ENCODE assay signal across 19 mouse cellular contexts in genomic region chr13:74107410-74107809, GRCm38 (mm10). TPM values are rescaled to one million over a fixed set of nuclear protein-coding genes. Genes with fewer than 3 reads are reported as not detected.
"Had no signal": no experiment of that assay in that cellular context is flagged by ENCODE, and none has a peak within 500 bp of the region (broad histone marks: within the 10 kb centered on the region; RNA-seq: fewer than 3 reads in every experiment).

No protein-coding gene starts in this region.

- H3K9me3 ChIP-seq: limb, embryonic 12.5 days; limb, embryonic 15.5 days; midbrain, embryonic 13.5 days; neural tube, embryonic 12.5 days; neural tube, embryonic 15.5 days had no signal

- H3K27ac ChIP-seq: kidney, postnatal 0 days; limb, embryonic 12.5 days; limb, embryonic 15.5 days; liver, embryonic 14.5 days; macrophage; midbrain, embryonic 13.5 days; neural tube, embryonic 12.5 days; neural tube, embryonic 15.5 days; stomach, postnatal 0 days had no signal

- H3K27me3 ChIP-seq: limb, embryonic 15.5 days; midbrain, embryonic 13.5 days; neural tube, embryonic 12.5 days; neural tube, embryonic 15.5 days had no signal

- H3K4me2 ChIP-seq: limb, embryonic 12.5 days; limb, embryonic 15.5 days; liver, embryonic 11.5 days; lung, embryonic 14.5 days; midbrain, embryonic 13.5 days; neural tube, embryonic 12.5 days; neural tube, embryonic 15.5 days had no signal

- H3K4me3 ChIP-seq: limb, embryonic 12.5 days; limb, embryonic 15.5 days; midbrain, embryonic 13.5 days; neural tube, embryonic 12.5 days; neural tube, embryonic 15.5 days had no signal

- DNase-seq: left cerebral cortex, postnatal 4 days; liver, postnatal 0 days; lung, embryonic 14.5 days; thymus, adult 2 months; thymus, postnatal 14 days; thymus, postnatal 4 days had no signal

- H3K4me1 ChIP-seq: limb, embryonic 12.5 days; limb, embryonic 15.5 days; midbrain, embryonic 13.5 days; neural tube, embryonic 12.5 days; neural tube, embryonic 15.5 days had no signal

- ATAC-seq: liver, postnatal 0 days; lung, postnatal 0 days; midbrain, embryonic 13.5 days had no signal

- H3K36me3 ChIP-seq: limb, embryonic 12.5 days; limb, embryonic 15.5 days; midbrain, embryonic 13.5 days; neural tube, embryonic 12.5 days; neural tube, embryonic 15.5 days had no signal

- H3K9ac ChIP-seq: limb, embryonic 12.5 days; limb, embryonic 15.5 days; liver, embryonic 14.5 days; liver, postnatal 0 days; lung, embryonic 14.5 days; midbrain, embryonic 13.5 days; neural tube, embryonic 12.5 days; neural tube, embryonic 15.5 days had no signal

RNA-seq across cellular contexts. Expression of gene Slc9a3, which starts 13.8 kb away (rescaled TPM):
- total RNA-seq: megakaryocyte, adult 5-6 weeks had no signal
- polyA plus RNA-seq: limb, embryonic 12.5 days; liver, embryonic 11.5 days; liver, embryonic 14.5 days; liver, postnatal 0 days; lung, postnatal 0 days; macrophage; stomach, embryonic 14.5 days had no signal
